Mouse (Mus musculus) intestine, embryonic 14.5 days (tissue): ENCODE measurements around the gene Wbp1l. TPM values are rescaled to one million over a fixed set of nuclear protein-coding genes. Genes with fewer than 3 reads are reported as not detected.
A peak's percentile ranks its signal among the peaks of the same experiment; 100 is the strongest.

Experiments used
- ATAC-seq: fragments of 200-750 bp; cut with Nextera tagmentation; replicated peaks from 2 replicates; pipeline ENCODE4 v1.8.0; 2017; ENCODE audit warnings: low read depth, moderate number of reproducible peaks, moderate TSS enrichment, moderate library complexity; ENCODE audit not compliant: low FRiP score, low TSS enrichment
- DNase-seq: peaks from one replicate; pipeline ENCODE4 v3.0.0-alpha.2; 2018; ENCODE audit warnings: low spot score
- H3K27ac ChIP-seq: fragments of 300-500 bp; sonication (generic); 2 replicates; pipeline ENCODE4 v1.5.1; 2014; ENCODE audit warnings: low read depth, mild to moderate bottlenecking, control low read depth
- H3K27me3 ChIP-seq: fragments of 300-500 bp; sonication (generic); replicated peaks from 2 replicates; pipeline ENCODE4 v1.6.1; 2014; ENCODE audit warnings: low read length, control low read depth; ENCODE audit not compliant: control insufficient read depth, insufficient read depth
- H3K36me3 ChIP-seq: fragments of 300-500 bp; sonication (generic); 2 replicates; pipeline ENCODE4 v1.6.1; 2014; ENCODE audit warnings: low read length, control low read depth; ENCODE audit not compliant: control insufficient read depth, insufficient read depth
- H3K4me1 ChIP-seq: fragments of 300-500 bp; sonication (generic); replicated peaks from 2 replicates; pipeline ENCODE4 v1.6.1; 2014; ENCODE audit warnings: low read length, control low read depth, mixed read lengths; ENCODE audit not compliant: control insufficient read depth, insufficient read depth
- H3K4me2 ChIP-seq: fragments of 300-500 bp; sonication (generic); 2 replicates; pipeline ENCODE4 v1.6.1; 2014; ENCODE audit warnings: low read length
- H3K4me3 ChIP-seq: fragments of 300-500 bp; sonication (generic); 2 replicates; pipeline ENCODE4 v1.5.1; 2014; ENCODE audit warnings: low read depth, low read length, control low read depth, mixed read lengths
- H3K9ac ChIP-seq: fragments of 300-500 bp; sonication (generic); 2 replicates; pipeline ENCODE4 v1.6.1; 2014; ENCODE audit warnings: mild to moderate bottlenecking, low read length
- H3K9me3 ChIP-seq: fragments of 300-500 bp; sonication (generic); 2 replicates; pipeline ENCODE4 v1.6.1; 2016; ENCODE audit warnings: low read length, control low read depth; ENCODE audit not compliant: control insufficient read depth
- WGBS: fragments of 180-500 bp; shearing (Covaris S2); extraction: QIAGEN DNeasy Blood & Tissue Kit; methylation state at CpG from one replicate; pipeline ENCODE4 v1.1.7; 2014; 5-methylcytosine and 5-hydroxymethylcytosine counted together
- polyA plus RNA-seq: library from polyadenylated mRNA; unstranded; fragments of >200 nt; fragmentation: Nextera tagmentation; extraction: Ambion mirVana; gene quantifications from 2 replicates; pipeline ENCODE4 v1.2.1, GENCODE M21; 2014

Gene Wbp1l
- polyA plus RNA-seq, 1 experiment from 2014 or later: 40.2 TPM

DNA sequence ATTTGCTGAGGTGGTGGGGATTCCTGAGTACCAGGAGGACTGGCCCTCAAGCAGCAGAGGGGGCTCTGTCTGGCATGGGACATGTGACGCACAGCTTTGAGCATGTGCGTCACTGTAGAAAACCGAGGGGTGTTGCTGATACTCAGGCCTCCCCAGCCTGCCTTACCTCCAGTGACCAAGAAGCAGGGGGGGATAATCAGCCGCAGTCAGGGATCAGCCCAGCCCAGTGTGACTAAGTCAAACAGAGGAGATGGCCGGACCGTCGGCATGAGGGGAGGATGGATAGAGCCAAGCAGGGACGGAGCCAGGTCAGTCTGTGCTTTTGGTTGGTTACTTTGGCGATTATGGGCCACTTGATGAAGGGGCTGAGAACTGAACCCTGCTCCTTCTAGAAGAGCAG lies 32.8 kb downstream of the Wbp1l start:
- ATAC-seq (no peak), DNase-seq (no peak)
- Histone ChIP-seq H3K4me1 (peaks cover 24% of the 10 kb centered on the region), H3K4me3 (no peak overlapping the region), H3K9me3 (no peaks in the 10 kb centered on the region), H3K36me3 (no peaks in the 10 kb centered on the region), H3K4me2 (no peak overlapping the region), H3K27me3 (no peaks in the 10 kb centered on the region), H3K27ac (no peak overlapping the region), H3K9ac (no peak overlapping the region)
- 82% methylated on average over 9 of the region's 9 CpGs for WGBS

DNA sequence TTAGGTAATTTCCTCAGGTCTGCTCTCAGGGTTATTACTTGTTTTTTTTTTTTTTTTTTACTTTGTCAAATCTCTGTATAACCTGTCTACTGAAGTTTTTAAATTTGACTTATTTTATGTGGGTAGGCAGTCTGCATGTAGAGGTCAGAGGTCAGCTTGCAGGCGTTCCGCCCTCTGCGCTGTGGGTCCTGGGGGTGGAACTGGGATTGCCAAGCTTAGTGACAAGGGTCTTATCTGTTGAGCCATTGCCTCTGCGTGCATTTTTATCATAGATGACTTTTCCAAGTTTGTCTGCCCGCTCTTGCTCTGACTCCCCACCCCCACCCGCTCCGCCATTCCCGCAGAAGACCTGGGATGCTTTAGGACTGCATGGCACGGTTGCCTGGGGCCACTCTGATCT lies 36.9 kb downstream of the Wbp1l start:
- DNase-seq: no peak
- ATAC-seq: no peak
- H3K36me3 ChIP-seq: peaks cover 18% of the 10 kb centered on the region; the same call in 1 of the 2 replicates
- H3K4me2 ChIP-seq: no peak overlapping the region
- H3K27me3 ChIP-seq: no peaks in the 10 kb centered on the region
- H3K27ac ChIP-seq: no peak overlapping the region
- H3K4me1 ChIP-seq: peaks cover 27% of the 10 kb centered on the region
- H3K4me3 ChIP-seq: no peak overlapping the region
- WGBS: 31% methylated on average over 9 of the region's 9 CpGs
- no peak overlapping the region for H3K9ac ChIP-seq
- H3K9me3 ChIP-seq: no peaks in the 10 kb centered on the region

- H3K36me3 ChIP-seq: peaks cover 18% of the 10 kb centered on the region; the same call in 1 of the 2 replicates
- no peak overlapping the region for H3K4me3 ChIP-seq
- ATAC-seq: no peak
- no peak overlapping the region for H3K9ac ChIP-seq
- 56% methylated on average over 6 of the region's 6 CpGs for WGBS
- no peak for DNase-seq
- no peaks in the 10 kb centered on the region for H3K27me3 ChIP-seq
- no peak overlapping the region for H3K27ac ChIP-seq
- H3K4me1 ChIP-seq: peaks cover 43% of the 10 kb centered on the region
- H3K9me3 ChIP-seq: no peaks in the 10 kb centered on the region
- H3K4me2 ChIP-seq: no peak overlapping the region
These were observed 38.7 kb downstream of the Wbp1l start for GRCm38 (mm10) chr19:46637598-46637997.

GRCm38 (mm10) chr19:46639053-46639452 lies 40.2 kb downstream of the Wbp1l start:
- no peak overlapping the region for H3K4me2 ChIP-seq
- peaks cover 20% of the 10 kb centered on the region for H3K36me3 ChIP-seq
- no peaks in the 10 kb centered on the region for H3K9me3 ChIP-seq
- peaks cover 54% of the 10 kb centered on the region for H3K4me1 ChIP-seq
- DNase-seq: no peak
- H3K4me3 ChIP-seq: no peak overlapping the region
- no peak overlapping the region for H3K27ac ChIP-seq
- H3K9ac ChIP-seq: no peak overlapping the region
- ATAC-seq: no peak
- H3K27me3 ChIP-seq: no peaks in the 10 kb centered on the region

- no peak for ATAC-seq
- peaks cover 25% of the 10 kb centered on the region for H3K36me3 ChIP-seq
- DNase-seq: no peak
- H3K27me3 ChIP-seq: no peaks in the 10 kb centered on the region
- no peak overlapping the region for H3K4me3 ChIP-seq
- WGBS: 84% methylated on average over 14 of the region's 14 CpGs
- H3K4me2 ChIP-seq: no peak overlapping the region
- peaks cover 57% of the 10 kb centered on the region for H3K4me1 ChIP-seq
- no peaks in the 10 kb centered on the region for H3K9me3 ChIP-seq
- H3K27ac ChIP-seq: no peak overlapping the region
- no peak overlapping the region for H3K9ac ChIP-seq
These were observed 40.6 kb downstream of the Wbp1l start for GRCm38 (mm10) chr19:46639496-46639895.

DNA sequence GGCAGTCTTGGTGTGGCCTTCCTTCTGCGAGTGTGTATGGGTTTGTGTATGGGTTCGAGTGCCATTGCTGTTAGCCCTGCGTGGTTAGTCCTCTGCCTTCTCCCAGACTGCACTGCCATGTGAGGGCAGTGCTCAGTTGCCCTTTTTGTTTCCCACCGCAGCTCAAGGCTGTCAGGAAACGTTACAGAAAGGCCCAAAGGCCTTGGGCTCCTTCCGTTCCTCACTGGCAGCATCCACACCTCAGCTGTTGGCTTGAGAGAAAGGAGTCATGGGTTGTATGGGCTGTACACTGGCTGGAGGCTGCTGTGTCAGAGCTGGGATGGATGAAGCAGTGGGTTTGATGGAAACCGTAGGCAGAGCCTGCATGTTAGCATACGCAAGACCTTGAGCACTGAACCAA lies 41.9 kb downstream of the Wbp1l start:
- H3K4me2 ChIP-seq: no peak overlapping the region
- peak overlapping the region; percentile 79; the same call in 1 of the 2 replicates for H3K27ac ChIP-seq
- no peak for ATAC-seq
- DNase-seq: no peak
- H3K4me1 ChIP-seq: peaks cover 45% of the 10 kb centered on the region
- H3K4me3 ChIP-seq: no peak overlapping the region
- 85% methylated on average over 8 of the region's 8 CpGs for WGBS
- no peaks in the 10 kb centered on the region for H3K9me3 ChIP-seq
- peaks cover 36% of the 10 kb centered on the region for H3K36me3 ChIP-seq
- no peaks in the 10 kb centered on the region for H3K27me3 ChIP-seq
- no peak overlapping the region for H3K9ac ChIP-seq

DNA sequence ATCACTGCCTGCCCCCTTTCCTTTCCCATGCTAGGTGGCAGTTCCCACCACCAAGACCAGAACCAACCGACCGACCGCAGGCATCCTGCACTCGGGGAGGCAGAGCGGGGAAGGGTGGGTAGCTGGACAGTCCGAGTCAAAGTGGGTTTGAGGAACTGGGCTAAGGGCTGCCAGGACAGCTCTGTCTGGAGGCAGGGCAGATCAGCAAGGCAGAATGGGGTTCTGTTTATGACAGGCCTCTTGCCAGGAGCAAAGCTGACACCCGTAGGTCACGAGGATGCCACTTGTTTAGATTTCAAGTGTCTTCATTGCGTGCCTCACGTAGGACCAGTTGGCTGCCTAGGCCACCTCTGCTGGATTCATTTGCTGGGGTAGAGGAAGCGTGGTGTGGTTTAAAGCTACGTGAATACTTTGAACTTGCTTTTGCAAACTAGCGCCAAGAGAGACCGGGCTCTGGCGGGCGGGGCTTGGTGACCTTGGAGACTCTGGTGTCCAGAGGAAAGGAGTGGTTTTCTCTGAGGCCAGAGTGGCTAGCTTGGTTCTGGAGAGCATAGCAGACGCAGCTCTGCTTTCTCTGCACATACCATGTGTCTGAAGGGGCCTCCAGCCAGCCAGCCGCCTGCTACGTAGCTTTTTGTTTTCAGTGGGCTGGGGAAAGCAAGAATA lies 42.7 kb downstream of the Wbp1l start:
- peak; percentile 74 for DNase-seq
- no peaks in the 10 kb centered on the region for H3K27me3 ChIP-seq
- no peaks in the 10 kb centered on the region for H3K9me3 ChIP-seq
- WGBS: 24% methylated on average over 19 of the region's 19 CpGs
- H3K4me3 ChIP-seq: no peak overlapping the region
- peaks cover 39% of the 10 kb centered on the region for H3K4me1 ChIP-seq
- peak overlapping the region; percentile 79 for H3K27ac ChIP-seq
- ATAC-seq: peak; percentile 54; the same call in 1 of the 2 replicates
- peak overlapping the region; percentile 39 for H3K4me2 ChIP-seq
- H3K9ac ChIP-seq: 0 out of 2 replicates have a peak overlapping the region, but pooled peaks have one; percentile 1
- peaks cover 41% of the 10 kb centered on the region for H3K36me3 ChIP-seq

DNA sequence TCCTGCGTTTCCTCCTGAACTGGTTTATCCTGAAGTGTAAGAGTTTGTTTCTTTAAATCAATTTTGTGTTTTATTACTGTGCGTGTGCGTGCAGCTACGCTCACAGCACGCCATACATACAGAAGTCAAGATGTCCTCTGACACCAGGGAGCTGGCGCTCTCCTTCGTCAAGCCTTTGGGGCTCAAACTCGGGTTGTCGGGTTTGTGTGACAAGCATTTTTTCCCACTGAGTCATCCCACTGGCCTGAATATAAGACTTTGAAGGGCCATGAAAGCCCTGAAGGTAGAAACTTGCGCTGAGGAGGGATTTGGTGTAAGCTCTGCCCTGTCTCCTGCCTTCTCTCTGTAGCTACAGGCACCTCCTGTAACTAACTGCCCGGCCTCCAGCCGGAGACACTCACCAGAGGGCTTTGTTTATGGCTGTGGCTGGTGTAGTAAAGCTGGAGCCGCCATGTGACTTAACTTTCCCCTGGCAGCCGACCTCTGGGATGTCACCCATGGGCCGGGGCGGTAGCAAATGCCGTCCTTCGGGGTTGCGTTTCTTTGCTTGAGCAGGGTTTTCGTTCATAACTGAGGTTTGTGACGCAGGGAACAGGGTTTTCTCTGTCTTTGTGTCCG lies 43.4 kb downstream of the Wbp1l start:
- 0 out of 2 replicates have a peak overlapping the region, but pooled peaks have one; percentile 1 for H3K9ac ChIP-seq
- peak overlapping the region; percentile 79 for H3K27ac ChIP-seq
- H3K4me3 ChIP-seq: no peak overlapping the region
- no peak for ATAC-seq
- WGBS: 33% methylated on average over 22 of the region's 22 CpGs
- H3K9me3 ChIP-seq: no peaks in the 10 kb centered on the region
- H3K4me1 ChIP-seq: peaks cover 39% of the 10 kb centered on the region
- H3K4me2 ChIP-seq: peak overlapping the region; percentile 39
- H3K36me3 ChIP-seq: peaks cover 41% of the 10 kb centered on the region
- DNase-seq: peak; percentile 70
- no peaks in the 10 kb centered on the region for H3K27me3 ChIP-seq

DNA sequence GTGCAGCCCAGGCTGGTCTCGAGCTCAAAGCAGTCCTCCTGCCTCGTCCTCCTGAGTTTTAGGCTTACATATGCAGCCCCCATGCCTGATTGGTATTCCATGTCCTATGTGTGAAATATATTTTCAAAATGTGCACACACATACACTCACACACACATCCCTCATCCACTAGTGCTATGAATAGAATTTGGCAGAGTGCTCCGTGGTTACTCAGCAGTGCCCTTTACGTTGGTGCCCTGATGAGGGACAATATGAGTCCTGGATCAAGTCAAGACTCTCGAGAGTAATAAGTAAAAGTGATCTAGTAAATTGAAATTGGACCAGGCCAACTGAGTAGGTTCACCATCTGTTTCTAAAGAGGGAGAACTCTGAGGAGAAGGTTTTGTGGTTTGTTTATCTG lies 44.4 kb downstream of the Wbp1l start:
- Histone ChIP-seq H3K4me1 (peaks cover 35% of the 10 kb centered on the region), H3K9me3 (no peaks in the 10 kb centered on the region), H3K9ac (no peak overlapping the region), H3K4me2 (no peak overlapping the region), H3K27me3 (no peaks in the 10 kb centered on the region), H3K36me3 (peaks cover 39% of the 10 kb centered on the region), H3K4me3 (no peak overlapping the region), H3K27ac (no peak overlapping the region; the same call in 1 of the 2 replicates)
- DNase-seq (no peak), ATAC-seq (no peak)
- WGBS: 77% methylated on average over 5 of the region's 5 CpGs
